Mouse (Mus musculus) intestine, embryonic 15.5 days (tissue): ENCODE data around the gene Ikzf5. TPM values are rescaled to one million over a fixed set of nuclear protein-coding genes. Genes with fewer than 3 reads are reported as not detected.
"Not testable (repeated sequence)": the region's sequence is repeated elsewhere in the genome, so short reads cannot be mapped to it uniquely, and the experiment has no call there.

Experiments
- ATAC-seq: fragments of 200-750 bp; cut with Nextera tagmentation; 2 replicates; pipeline ENCODE4 v1.8.0; 2017; ENCODE audit warnings: moderate TSS enrichment, moderate library complexity
- H3K27ac ChIP-seq: fragments of 300-500 bp; sonication (generic); 2 replicates; pipeline ENCODE4 v1.5.1; 2015; ENCODE audit warnings: mild to moderate bottlenecking, inconsistent platforms
- H3K27me3 ChIP-seq: fragments of 300-500 bp; sonication (generic); replicated peaks from 2 replicates; pipeline ENCODE4 v1.6.1; 2015; ENCODE audit warnings: inconsistent platforms
- H3K36me3 ChIP-seq: fragments of 300-500 bp; sonication (generic); 2 replicates; pipeline ENCODE4 v1.6.1; 2015; ENCODE audit warnings: inconsistent platforms
- H3K4me1 ChIP-seq: fragments of 300-500 bp; sonication (generic); replicated peaks from 2 replicates; pipeline ENCODE4 v1.6.1; 2015; ENCODE audit warnings: inconsistent platforms
- H3K4me2 ChIP-seq: fragments of 300-500 bp; sonication (generic); replicated peaks from 2 replicates; pipeline ENCODE4 v1.6.1; 2015; ENCODE audit warnings: mild to moderate bottlenecking, inconsistent platforms
- H3K4me3 ChIP-seq: fragments of 300-500 bp; sonication (generic); replicated peaks from 2 replicates; pipeline ENCODE4 v1.5.1; 2015; ENCODE audit warnings: inconsistent platforms
- H3K9ac ChIP-seq: fragments of 300-500 bp; sonication (generic); 2 replicates; pipeline ENCODE4 v1.6.1; 2015; ENCODE audit warnings: inconsistent platforms
- H3K9me3 ChIP-seq: fragments of 300-500 bp; sonication (generic); 2 replicates; pipeline ENCODE4 v1.6.1; 2016; ENCODE audit warnings: inconsistent platforms
- WGBS: fragments of 180-500 bp; shearing (Covaris S2); methylation state at CpG from one replicate; pipeline ENCODE4 v1.1.7; 2015; 5-methylcytosine and 5-hydroxymethylcytosine counted together
- polyA plus RNA-seq: library from polyadenylated mRNA; unstranded; fragments of >200 nt; fragmentation: Nextera tagmentation; extraction: Ambion mirVana; gene quantifications from 2 replicates; pipeline ENCODE4 v1.2.1, GENCODE M21; 2015

Ikzf5 gene
- polyA plus RNA-seq, 1 experiment from 2014 or later = 10.8 TPM

DNA sequence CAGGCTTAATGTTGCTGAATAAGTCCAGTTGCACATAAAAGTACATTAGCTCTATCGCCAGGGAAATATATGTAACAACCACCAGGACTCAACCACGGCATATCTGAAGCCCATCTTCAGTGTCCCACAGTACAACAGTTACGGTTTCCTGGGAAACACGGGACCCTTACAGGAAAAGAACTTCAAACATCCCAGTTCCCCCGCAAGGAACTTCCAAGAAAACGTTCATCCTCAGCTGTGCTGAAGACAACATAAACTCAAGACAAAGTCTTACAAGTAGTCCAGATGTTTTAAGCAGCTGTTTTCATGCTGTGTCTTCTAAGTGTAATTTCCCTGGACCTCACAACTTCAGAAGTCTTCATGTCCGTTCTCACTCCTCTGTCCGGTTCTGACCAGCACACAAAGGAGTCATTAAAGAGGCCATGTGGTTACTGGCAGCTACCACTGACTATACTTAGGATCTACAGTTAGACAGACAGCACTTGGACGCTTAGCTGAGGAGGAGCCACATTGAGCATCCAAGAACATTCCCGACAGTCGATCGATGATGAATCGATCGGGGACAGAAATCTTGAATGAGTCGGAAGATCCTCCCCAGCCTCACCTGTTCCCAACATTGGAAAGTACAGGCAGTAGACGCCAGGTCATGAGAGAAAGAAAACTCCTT, 867 bp downstream of the Ikzf5 start:
- no peaks in the 10 kb centered on the region for H3K36me3 ChIP-seq
- peak overlapping the region; percentile 96 for H3K9ac ChIP-seq
- ATAC-seq = no peak
- H3K4me3 ChIP-seq = peak overlapping the region; percentile 96
- WGBS = 5% methylated on average over 16 of the region's 16 CpGs
- no peaks in the 10 kb centered on the region for H3K9me3 ChIP-seq
- no peaks in the 10 kb centered on the region for H3K27me3 ChIP-seq
- peak overlapping the region; percentile 37; the same call in 1 of the 2 replicates for H3K27ac ChIP-seq
- H3K4me1 ChIP-seq = peaks cover 6% of the 10 kb centered on the region; the same call in 1 of the 2 replicates
- H3K4me2 ChIP-seq = peak overlapping the region; percentile 79

DNA sequence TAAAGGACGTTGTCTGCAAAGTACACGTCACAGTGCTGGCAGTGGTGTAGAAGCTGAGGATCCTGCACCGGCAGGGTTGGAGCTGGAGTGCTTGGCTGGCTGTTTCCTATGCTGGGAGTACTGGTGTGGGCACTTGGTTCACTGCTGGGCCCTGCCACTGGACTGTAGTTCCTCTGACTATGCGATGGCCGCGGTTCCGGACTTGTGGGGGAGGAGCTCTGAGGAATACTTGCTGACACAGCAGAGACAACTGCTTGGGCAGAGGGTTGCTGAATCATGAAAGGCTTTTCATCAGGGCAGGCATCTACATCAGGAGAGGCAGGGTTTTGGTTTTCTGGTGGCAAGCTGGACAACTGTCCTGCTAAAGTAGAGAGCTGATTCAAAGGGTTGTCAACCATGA, 18.6 kb downstream of the Ikzf5 start:
- ATAC-seq, H3K9ac ChIP-seq, H3K36me3 ChIP-seq, H3K9me3 ChIP-seq, H3K27me3 ChIP-seq, H3K4me3 ChIP-seq, H3K4me2 ChIP-seq, H3K4me1 ChIP-seq, H3K27ac ChIP-seq: not testable (repeated sequence)
- 93% methylated on average over 7 of the region's 7 CpGs for WGBS

DNA sequence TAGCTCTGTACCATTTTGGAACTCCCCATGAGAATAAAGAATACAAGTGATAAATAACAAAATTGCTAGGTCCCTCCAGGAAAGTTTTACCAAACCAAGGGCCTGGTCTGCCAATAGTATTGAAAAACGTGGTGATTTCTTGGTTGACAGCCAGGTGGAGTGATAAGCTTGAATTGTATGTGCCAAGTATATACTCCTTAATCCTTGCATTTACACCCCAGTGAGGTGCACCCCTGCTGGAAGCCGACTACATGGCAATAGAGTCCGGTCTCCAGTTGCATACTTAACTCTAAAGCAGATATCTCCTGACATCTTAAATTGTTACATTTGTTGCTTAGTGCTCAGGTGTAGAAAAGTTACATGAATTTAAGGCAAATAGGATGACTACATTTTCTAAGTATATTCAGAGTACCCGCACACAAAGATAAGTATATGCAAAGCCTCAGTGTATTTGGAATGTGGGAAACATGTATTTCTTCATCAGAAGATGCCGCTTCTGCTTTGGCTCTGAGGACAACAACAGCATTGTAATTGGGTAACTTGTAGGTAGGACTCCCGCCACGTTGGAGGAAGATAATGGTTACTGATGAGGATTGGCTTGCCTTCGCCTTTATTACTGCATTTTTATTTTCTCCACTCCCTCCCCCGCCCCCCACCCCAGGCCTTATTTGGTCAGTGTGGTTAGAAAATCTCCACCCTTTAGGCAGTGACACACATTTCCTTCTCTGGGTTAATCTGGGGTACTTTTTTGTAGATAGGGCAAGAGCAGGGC, 38.3 kb downstream of the Ikzf5 start:
- WGBS = 65% methylated on average over 9 of the region's 9 CpGs

DNA sequence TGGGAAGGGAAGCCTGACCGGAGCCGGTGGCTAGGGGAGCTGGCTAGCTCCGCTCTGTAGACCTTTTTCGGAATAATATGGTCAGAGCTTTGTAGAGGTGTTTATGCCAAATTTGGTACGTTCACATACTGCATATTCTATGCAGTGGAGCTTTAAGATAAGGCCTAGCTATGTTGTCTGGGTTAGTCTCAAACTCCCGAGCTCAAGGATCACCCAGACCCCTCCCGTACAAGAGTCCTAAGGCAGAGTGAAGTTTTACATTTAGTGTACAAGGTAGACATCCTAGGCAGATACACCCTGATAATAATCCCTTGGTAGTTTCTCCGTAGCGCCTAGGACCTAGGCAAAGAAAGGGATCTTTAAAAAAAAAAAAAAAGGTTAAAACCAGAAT, 38.9 kb downstream of the Ikzf5 start:
- Histone ChIP-seq H3K9ac (peak overlapping the region; percentile 95), H3K4me1 (no peaks in the 10 kb centered on the region; the same call in 1 of the 2 replicates), H3K4me2 (peak overlapping the region; percentile 75), H3K9me3 (no peaks in the 10 kb centered on the region), H3K36me3 (no peaks in the 10 kb centered on the region), H3K27me3 (no peaks in the 10 kb centered on the region), H3K27ac (peak overlapping the region; percentile 99), H3K4me3 (peak overlapping the region; percentile 81)
- WGBS = 2% methylated on average over 9 of the region's 9 CpGs
- no peak for ATAC-seq

More for the DNA sequence above, 38.3 kb downstream of the Ikzf5 start:
- no peak overlapping the region for H3K27ac ChIP-seq
- no peak for ATAC-seq
- no peaks in the 10 kb centered on the region for H3K9me3 ChIP-seq
- H3K4me3 ChIP-seq = peak overlapping the region; percentile 81
- H3K36me3 ChIP-seq = no peaks in the 10 kb centered on the region
- H3K9ac ChIP-seq = peak overlapping the region; percentile 95
- H3K27me3 ChIP-seq = no peaks in the 10 kb centered on the region
- no peaks in the 10 kb centered on the region; the same call in 1 of the 2 replicates for H3K4me1 ChIP-seq
- peak overlapping the region; percentile 75 for H3K4me2 ChIP-seq

DNA sequence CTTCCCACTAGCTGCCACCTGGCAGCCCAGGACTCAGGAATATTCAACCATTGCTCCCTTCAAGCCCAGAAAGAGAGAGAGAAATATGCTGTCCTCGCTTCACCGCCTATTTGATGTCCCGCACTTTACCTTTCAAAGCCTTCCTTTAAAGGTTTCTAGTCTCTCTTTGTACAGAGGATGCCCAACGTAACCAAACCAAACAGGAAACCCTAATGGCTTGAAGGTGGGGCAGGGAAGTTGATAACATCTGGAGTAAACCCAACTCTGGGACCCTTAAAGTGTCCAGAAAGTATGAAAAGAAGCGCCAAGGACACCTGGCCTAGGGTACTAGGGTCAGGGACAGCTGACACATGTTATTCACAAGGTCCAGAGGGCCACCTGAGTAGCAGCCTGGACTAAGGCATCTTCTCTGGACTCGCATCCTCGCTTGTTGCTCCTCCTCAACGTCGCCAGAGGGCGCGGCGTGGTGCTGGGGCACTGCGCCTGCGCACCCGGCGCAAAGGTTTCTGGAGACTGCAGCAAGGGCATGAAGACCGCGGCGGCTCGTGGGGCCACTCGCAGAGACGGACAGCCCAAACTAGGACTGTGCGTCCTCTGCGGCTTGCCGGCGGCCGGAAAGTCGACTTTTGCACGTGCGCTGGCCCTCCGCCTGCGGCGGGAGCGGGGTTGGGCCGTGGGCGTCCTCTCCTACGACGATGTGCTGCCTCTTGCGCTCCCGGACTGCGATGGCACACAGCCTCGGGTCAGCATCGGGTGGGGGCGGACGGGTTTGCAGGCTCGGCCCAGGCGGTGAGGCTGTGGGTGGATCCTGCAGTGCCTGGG, 39.5 kb downstream of the Ikzf5 start, which contains the start of gene Pstk:
TSS of gene Pstk (plus strand) at position 494 of the 822 bp plus-strand sequence.
- H3K9ac ChIP-seq = peak within 1 kb of the TSS; percentile 95
- H3K27me3 ChIP-seq = no peaks in the 10 kb centered on the region
- ATAC-seq = peak; percentile 98
- H3K9me3 ChIP-seq = no peaks in the 10 kb centered on the region
- H3K4me1 ChIP-seq = no peaks in the 10 kb centered on the region; the same call in 1 of the 2 replicates
- H3K36me3 ChIP-seq = no peaks in the 10 kb centered on the region
- H3K4me3 ChIP-seq = peak within 1 kb of the TSS; percentile 81
- 4% methylated on average over 47 of the region's 47 CpGs for WGBS
- peak within 1 kb of the TSS; percentile 75 for H3K4me2 ChIP-seq
- peak within 1 kb of the TSS; percentile 99 for H3K27ac ChIP-seq

DNA sequence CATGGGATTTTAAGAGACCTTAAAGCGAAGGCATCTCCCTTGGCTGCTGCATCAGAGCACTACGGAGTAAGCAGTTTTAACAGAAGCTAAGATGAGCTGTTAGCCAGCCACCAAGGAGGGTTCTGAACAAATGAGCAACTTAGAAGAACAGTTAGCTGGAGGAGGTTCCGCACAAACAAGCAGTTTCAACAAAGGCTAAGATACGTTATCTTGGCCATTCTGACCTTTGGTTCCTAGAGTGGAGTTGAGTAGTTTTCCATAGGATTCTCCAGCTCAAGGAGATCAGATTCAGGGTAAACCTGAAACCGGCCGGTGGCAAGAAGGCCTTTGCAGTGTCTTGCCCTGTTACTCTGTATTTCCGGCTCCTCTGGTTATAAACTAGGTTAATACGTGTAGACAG, 46.2 kb downstream of the Ikzf5 start:
- ATAC-seq = no peak
- H3K9me3 ChIP-seq = no peaks in the 10 kb centered on the region
- peak overlapping the region; percentile 28; the same call in 1 of the 2 replicates for H3K27ac ChIP-seq
- WGBS = 65% methylated on average over 8 of the region's 8 CpGs
- H3K27me3 ChIP-seq = no peaks in the 10 kb centered on the region
- no peak overlapping the region for H3K4me3 ChIP-seq
- H3K4me1 ChIP-seq = peaks cover 6% of the 10 kb centered on the region; the same call in 1 of the 2 replicates
- H3K36me3 ChIP-seq = no peaks in the 10 kb centered on the region
- no peak overlapping the region for H3K9ac ChIP-seq
- H3K4me2 ChIP-seq = no peak overlapping the region

DNA sequence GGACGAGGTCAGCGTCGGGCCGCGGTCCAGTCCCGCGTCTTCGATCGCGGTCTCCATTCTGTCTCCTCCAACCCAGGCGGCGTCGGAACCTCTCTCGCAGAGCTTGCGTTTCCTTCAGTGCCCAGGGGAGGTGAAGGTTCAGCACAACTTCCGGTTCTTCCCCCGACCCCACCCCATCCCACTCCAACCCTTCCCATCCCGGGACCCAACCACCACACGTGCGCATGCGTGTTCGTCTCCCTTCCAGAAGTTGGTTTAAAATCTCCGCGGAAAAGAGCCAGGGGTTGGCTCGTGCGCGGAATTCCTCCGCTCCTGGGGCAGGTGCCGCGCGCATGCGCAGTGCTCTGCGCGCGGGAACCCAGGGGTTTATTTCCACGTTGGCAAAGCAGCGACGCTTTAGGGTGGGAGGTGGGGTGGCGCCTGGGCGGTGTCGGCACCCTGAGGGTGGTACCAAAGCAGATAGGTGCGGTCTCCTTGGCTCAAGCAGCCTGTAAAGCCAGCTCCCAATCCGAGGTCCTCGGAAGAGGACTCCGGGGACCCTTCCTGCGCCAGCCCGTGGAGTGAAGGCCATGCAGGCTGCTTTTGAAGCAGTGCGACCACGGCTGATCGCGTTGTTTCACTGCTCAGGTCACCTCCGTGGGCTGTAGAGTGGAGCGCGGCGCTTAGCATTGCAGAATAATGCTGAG, 47.6 kb downstream of the Ikzf5 start, which contains the start of gene 2310057M21Rik:
TSS of gene 2310057M21Rik (minus strand) at position 145 of the 686 bp plus-strand sequence.
- Histone ChIP-seq H3K27me3 (no peaks in the 10 kb centered on the region), H3K27ac (peak within 1 kb of the TSS; percentile 96), H3K4me3 (peak within 1 kb of the TSS; percentile 95), H3K4me2 (peak within 1 kb of the TSS; percentile 94), H3K36me3 (peaks cover 2% of the 10 kb centered on the region; the same call in 1 of the 2 replicates), H3K9ac (peak within 1 kb of the TSS; percentile 96), H3K4me1 (peaks cover 6% of the 10 kb centered on the region; the same call in 1 of the 2 replicates), H3K9me3 (no peaks in the 10 kb centered on the region)
- under 1% methylated on average over 55 of the region's 55 CpGs for WGBS
- peak; percentile 98 for ATAC-seq

DNA sequence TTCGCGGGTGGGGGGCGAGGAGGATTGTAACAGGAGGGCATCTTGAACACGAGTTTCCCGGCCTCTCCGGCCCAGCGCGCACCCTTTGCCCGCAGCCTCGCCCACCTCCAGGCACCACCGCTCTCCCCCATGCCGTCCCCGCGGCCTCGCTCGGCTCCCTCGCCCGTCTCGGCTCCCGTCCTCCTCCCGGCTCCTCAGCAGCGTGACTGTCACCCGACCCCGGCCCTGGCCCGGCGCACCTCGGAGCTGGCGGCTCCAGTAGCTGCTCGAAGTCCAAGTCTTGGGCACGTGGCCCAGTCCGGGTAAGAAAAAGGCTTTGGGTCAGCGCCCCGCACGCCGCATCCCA, 48.1 kb downstream of the Ikzf5 start:
- ATAC-seq = peak; percentile 76
- Histone ChIP-seq H3K27ac (peak overlapping the region; percentile 96), H3K36me3 (peaks cover 6% of the 10 kb centered on the region; the same call in 1 of the 2 replicates), H3K4me3 (peak overlapping the region; percentile 95), H3K4me2 (peak overlapping the region; percentile 94), H3K9ac (peak overlapping the region; percentile 96), H3K9me3 (no peaks in the 10 kb centered on the region), H3K27me3 (no peaks in the 10 kb centered on the region), H3K4me1 (peaks cover 6% of the 10 kb centered on the region; the same call in 1 of the 2 replicates)
- under 1% methylated on average over 35 of the region's 35 CpGs for WGBS

DNA sequence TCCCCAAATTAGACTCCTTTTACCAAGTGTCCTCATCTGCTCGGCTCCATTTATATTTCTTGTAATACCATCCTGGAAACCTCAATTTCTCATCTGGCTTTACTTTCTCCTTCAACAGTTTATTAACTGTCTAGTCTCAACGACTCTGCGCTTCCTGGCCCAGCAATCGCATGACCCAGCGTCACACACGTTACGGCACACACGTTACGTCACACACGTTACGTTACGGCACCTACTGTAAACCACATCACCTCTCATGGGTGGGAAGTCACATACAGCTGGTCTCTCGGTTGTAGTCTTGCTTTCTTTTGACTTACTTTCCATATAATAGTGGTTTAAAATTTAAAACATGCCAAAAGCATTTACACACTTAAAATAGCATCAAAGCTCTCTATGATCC, 54.2 kb downstream of the Ikzf5 start:
- Histone ChIP-seq H3K4me3 (no peak overlapping the region), H3K36me3 (peaks cover 16% of the 10 kb centered on the region)
- 95% methylated on average over 13 of the region's 13 CpGs for WGBS

DNA sequence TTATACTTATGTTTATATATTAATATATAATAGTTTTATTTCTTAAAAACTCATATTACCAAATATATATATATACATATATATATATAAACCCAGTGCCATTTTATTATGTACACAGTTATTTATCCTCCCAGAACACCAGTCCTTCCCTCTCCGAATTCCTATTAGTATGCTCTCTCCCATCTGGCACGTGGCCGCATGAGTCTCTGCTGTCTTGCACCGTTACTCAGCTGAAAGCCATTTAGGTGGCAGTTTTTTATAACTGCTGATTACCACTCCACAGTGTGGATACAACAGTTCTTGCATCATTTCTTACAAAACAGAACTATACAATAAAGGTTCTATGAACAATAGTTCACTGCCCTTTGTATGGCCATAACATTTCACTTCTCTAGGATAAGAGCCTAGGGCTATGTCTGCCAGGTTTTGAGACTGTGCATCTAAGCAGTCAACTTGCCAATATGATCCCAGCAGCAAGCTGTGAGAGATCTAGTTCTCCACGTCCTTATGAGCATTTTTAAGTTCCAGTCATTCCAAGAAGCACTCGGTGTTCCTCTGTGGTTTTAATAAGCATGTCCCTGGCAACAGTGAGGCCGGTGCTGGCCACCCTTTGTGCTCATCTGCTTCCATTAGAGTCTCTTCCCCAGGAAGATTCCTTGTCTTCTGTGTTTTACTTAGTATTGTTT, 64.3 kb downstream of the Ikzf5 start:
- Histone ChIP-seq H3K9ac (no peak overlapping the region), H3K4me1 (no peaks in the 10 kb centered on the region), H3K36me3 (peaks cover 22% of the 10 kb centered on the region; the same call in 1 of the 2 replicates), H3K9me3 (no peaks in the 10 kb centered on the region), H3K27ac (no peak overlapping the region), H3K4me2 (no peak overlapping the region), H3K4me3 (no peak overlapping the region), H3K27me3 (no peaks in the 10 kb centered on the region)
- 80% methylated on average over 7 of the region's 7 CpGs for WGBS
- ATAC-seq = no peak

More for the DNA sequence above, 54.2 kb downstream of the Ikzf5 start:
- no peak overlapping the region for H3K4me2 ChIP-seq
- H3K27ac ChIP-seq = no peak overlapping the region
- no peak for ATAC-seq
- H3K9me3 ChIP-seq = no peaks in the 10 kb centered on the region
- no peak overlapping the region for H3K9ac ChIP-seq
- H3K27me3 ChIP-seq = no peaks in the 10 kb centered on the region
- no peaks in the 10 kb centered on the region for H3K4me1 ChIP-seq
